Mouse (Mus musculus) intestine, postnatal 0 days (tissue): Measurements from ENCODE around the gene Xpo5. TPM values are rescaled to one million over a fixed set of nuclear protein-coding genes. Genes with fewer than 3 reads are reported as not detected.

Experiments used
- ATAC-seq: fragments of 200-750 bp; cut with Nextera tagmentation; 2 replicates; pipeline ENCODE4 v1.8.0; 2017; ENCODE audit warnings: mild to moderate bottlenecking, moderate TSS enrichment, moderate library complexity
- H3K27ac ChIP-seq: fragments of 300-500 bp; sonication (generic); 2 replicates; pipeline ENCODE4 v1.5.1; 2014; ENCODE audit warnings: mild to moderate bottlenecking, low read depth, low read length, moderate library complexity
- H3K27me3 ChIP-seq: fragments of 300-500 bp; sonication (generic); replicated peaks from 2 replicates; pipeline ENCODE4 v1.6.1; 2014; ENCODE audit warnings: low read length, mixed read lengths; ENCODE audit not compliant: control insufficient read depth, insufficient read depth
- H3K36me3 ChIP-seq: fragments of 300-500 bp; sonication (generic); 2 replicates; pipeline ENCODE4 v1.6.1; 2014; ENCODE audit warnings: mild to moderate bottlenecking, moderate library complexity; ENCODE audit not compliant: control insufficient read depth, insufficient read depth
- H3K4me1 ChIP-seq: fragments of 300-500 bp; sonication (generic); replicated peaks from 2 replicates; pipeline ENCODE4 v1.6.1; 2014; ENCODE audit warnings: antibody characterized with exemption, low read length, mixed read lengths; ENCODE audit not compliant: control insufficient read depth, insufficient read depth
- H3K4me2 ChIP-seq: fragments of 300-500 bp; sonication (generic); replicated peaks from 2 replicates; pipeline ENCODE4 v1.6.1; 2014; ENCODE audit warnings: low read depth, mild to moderate bottlenecking, moderate library complexity
- H3K4me3 ChIP-seq: fragments of 300-500 bp; sonication (generic); 2 replicates; pipeline ENCODE4 v1.5.1; 2014; ENCODE audit warnings: low read depth, low read length
- H3K9ac ChIP-seq: fragments of 300-500 bp; sonication (generic); 2 replicates; pipeline ENCODE4 v1.6.1; 2014; ENCODE audit warnings: mild to moderate bottlenecking, low read depth, low read length
- H3K9me3 ChIP-seq: fragments of 300-500 bp; sonication (generic); 2 replicates; pipeline ENCODE4 v1.6.1; 2016; ENCODE audit warnings: mixed run types; ENCODE audit not compliant: control insufficient read depth
- CTCF ChIP-seq: sonication (generic); IDR thresholded peaks from 2 replicates; pipeline ENCODE4 v1.5.1; 2016; ENCODE audit warnings: low read depth, mild to moderate bottlenecking, control low read depth, antibody characterized with exemption, moderate library complexity
- WGBS: fragments of 180-500 bp; shearing (Covaris S2); extraction: QIAGEN DNeasy Blood & Tissue Kit; methylation state at CpG from one replicate; pipeline ENCODE4 v1.1.7; 2014; 5-methylcytosine and 5-hydroxymethylcytosine counted together
- polyA plus RNA-seq: library from polyadenylated mRNA; unstranded; fragments of >200 nt; fragmentation: Nextera tagmentation; extraction: Ambion mirVana; gene quantifications from 2 replicates; pipeline ENCODE4 v1.2.1, GENCODE M21; 2015

Xpo5 gene
- polyA plus RNA-seq, 1 experiment from 2014 or later: 8.2 TPM

GRCm38 (mm10) chr17:46160090-46160662, 42.4 kb upstream of the Xpo5 start:
- peak overlapping the region; percentile 91 for H3K27ac ChIP-seq

GRCm38 (mm10) chr17:46160686-46161085, 41.9 kb upstream of the Xpo5 start, which contains the start of gene Gtpbp2:
Gene Gtpbp2 (plus strand): TSS chr17:46161032.
- peak within 1 kb of the TSS; percentile 80 for H3K9ac ChIP-seq
- TF ChIP-seq CTCF: no peak
- H3K4me3 ChIP-seq: peak within 1 kb of the TSS; percentile 80
- under 1% methylated on average over 23 of the region's 23 CpGs for WGBS
- peaks cover 7% of the 10 kb centered on the region; the same call in 1 of the 2 replicates for H3K4me1 ChIP-seq
- H3K36me3 ChIP-seq: peaks cover 20% of the 10 kb centered on the region
- no peaks in the 10 kb centered on the region for H3K27me3 ChIP-seq
- peak; percentile 91 for ATAC-seq
- no peaks in the 10 kb centered on the region for H3K9me3 ChIP-seq
- H3K27ac ChIP-seq: peak within 1 kb of the TSS; percentile 91
- peak within 1 kb of the TSS; percentile 81 for H3K4me2 ChIP-seq

More at GRCm38 (mm10) chr17:46160090-46160662, 42.4 kb upstream of the Xpo5 start:
- 0% methylated on average over 16 of the region's 16 CpGs for WGBS
- Histone ChIP-seq H3K36me3 (peaks cover 15% of the 10 kb centered on the region), H3K9ac (peak overlapping the region; percentile 43; the same call in 1 of the 2 replicates), H3K9me3 (no peaks in the 10 kb centered on the region), H3K4me3 (peak overlapping the region; percentile 80), H3K27me3 (no peaks in the 10 kb centered on the region), H3K4me1 (peaks cover 7% of the 10 kb centered on the region; the same call in 1 of the 2 replicates), H3K4me2 (peak overlapping the region; percentile 81)
- peak; percentile 59 for TF ChIP-seq CTCF
- ATAC-seq: peak; percentile 63

DNA sequence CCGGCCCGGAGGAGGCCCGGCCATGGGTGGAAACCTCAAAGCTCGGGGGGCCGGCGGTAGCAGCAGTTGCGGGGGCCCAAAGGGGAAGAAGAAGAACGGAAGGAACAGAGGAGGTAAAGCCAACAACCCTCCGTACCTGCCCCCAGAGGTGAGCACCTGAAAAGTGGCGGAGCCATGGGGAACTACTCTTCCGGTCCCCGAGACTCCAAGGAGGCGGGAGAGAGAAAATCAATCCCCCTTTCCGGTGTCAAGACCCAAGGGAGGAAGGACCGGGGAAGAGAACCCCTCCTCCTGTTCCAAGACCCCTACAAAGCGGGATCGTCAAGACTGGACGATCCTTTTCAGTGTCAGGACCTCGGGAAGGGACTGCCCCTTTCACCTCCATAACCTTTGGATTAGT, 41.4 kb upstream of the Xpo5 start:
- peak overlapping the region; percentile 80 for H3K9ac ChIP-seq
- no peak for ATAC-seq
- H3K36me3 ChIP-seq: peaks cover 25% of the 10 kb centered on the region
- H3K27ac ChIP-seq: peak overlapping the region; percentile 87
- peak overlapping the region; percentile 81 for H3K4me2 ChIP-seq
- no peak for TF ChIP-seq CTCF
- WGBS: under 1% methylated on average over 19 of the region's 19 CpGs
- H3K4me3 ChIP-seq: peak overlapping the region; percentile 80
- no peaks in the 10 kb centered on the region for H3K27me3 ChIP-seq
- H3K9me3 ChIP-seq: no peaks in the 10 kb centered on the region
- H3K4me1 ChIP-seq: peaks cover 7% of the 10 kb centered on the region; the same call in 1 of the 2 replicates

- Histone ChIP-seq H3K36me3 (peaks cover 30% of the 10 kb centered on the region), H3K27me3 (no peaks in the 10 kb centered on the region), H3K9ac (peak overlapping the region; percentile 80), H3K4me1 (peaks cover 7% of the 10 kb centered on the region; the same call in 1 of the 2 replicates), H3K9me3 (no peaks in the 10 kb centered on the region), H3K4me3 (peak overlapping the region; percentile 80), H3K27ac (peak overlapping the region; percentile 87), H3K4me2 (peak overlapping the region; percentile 81)
- 38% methylated on average over 9 of the region's 9 CpGs for WGBS
- ATAC-seq: no peak
- TF ChIP-seq CTCF: no peak
These were observed 40.9 kb upstream of the Xpo5 start for GRCm38 (mm10) chr17:46161710-46162109.

- Histone ChIP-seq H3K27ac (peak overlapping the region; percentile 87), H3K4me3 (peak overlapping the region; percentile 16; the same call in 1 of the 2 replicates)
- WGBS: 59% methylated on average over 7 of the region's 7 CpGs
These were observed 40.0 kb upstream of the Xpo5 start for GRCm38 (mm10) chr17:46162551-46162950.

DNA sequence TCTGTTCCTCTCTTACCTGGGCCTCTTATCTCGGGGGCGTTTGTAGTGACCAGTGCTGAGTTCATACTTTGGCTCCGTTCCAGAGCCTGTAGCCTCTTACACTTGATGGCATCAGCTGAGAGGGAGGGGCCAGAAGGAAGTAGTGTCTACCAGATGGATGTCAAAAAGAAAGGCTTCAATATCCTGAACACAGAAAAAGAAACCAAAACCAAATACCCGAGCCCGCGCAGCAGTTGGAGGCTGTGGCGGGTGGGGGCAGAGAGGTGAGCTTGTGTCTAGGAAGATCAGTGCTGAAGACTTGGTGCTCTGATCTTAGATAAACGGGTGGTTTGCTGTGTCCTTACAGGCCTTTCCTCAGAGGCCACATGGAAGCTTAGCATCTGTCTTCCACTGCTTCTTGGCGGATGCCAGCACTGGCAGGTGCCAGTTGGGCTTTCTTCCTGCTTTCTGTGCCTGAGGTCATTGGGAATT, 39.6 kb upstream of the Xpo5 start:
- H3K36me3 ChIP-seq: peaks cover 43% of the 10 kb centered on the region
- H3K27me3 ChIP-seq: no peaks in the 10 kb centered on the region
- H3K27ac ChIP-seq: peak overlapping the region; percentile 87
- whole genome bisulfite sequencing: 39% methylated on average over 9 of the region's 9 CpGs
- peak overlapping the region; percentile 16; the same call in 1 of the 2 replicates for H3K4me3 ChIP-seq
- TF ChIP-seq CTCF: no peak
- peaks cover 7% of the 10 kb centered on the region; the same call in 1 of the 2 replicates for H3K4me1 ChIP-seq
- peak overlapping the region; percentile 24; the same call in 1 of the 2 replicates for H3K9ac ChIP-seq
- 0 out of 2 replicates have a peak, but pooled peaks have one; percentile 3 for ATAC-seq
- H3K4me2 ChIP-seq: peak overlapping the region; percentile 81
- no peaks in the 10 kb centered on the region for H3K9me3 ChIP-seq

More at GRCm38 (mm10) chr17:46162551-46162950, 40.0 kb upstream of the Xpo5 start:
- TF ChIP-seq CTCF: no peak
- Histone ChIP-seq H3K36me3 (peaks cover 38% of the 10 kb centered on the region), H3K27me3 (no peaks in the 10 kb centered on the region), H3K9ac (no peak overlapping the region), H3K4me1 (peaks cover 7% of the 10 kb centered on the region; the same call in 1 of the 2 replicates), H3K9me3 (no peaks in the 10 kb centered on the region), H3K4me2 (peak overlapping the region; percentile 81)
- ATAC-seq: no peak
